Mouse (Mus musculus): ENCODE results near the gene Hps5. TPM values are rescaled to one million over a fixed set of nuclear protein-coding genes. Genes with fewer than 3 reads are reported as not detected.

Hps5 gene
- polyA plus RNA-seq (2015; fragmentation: Nextera tagmentation; extraction: Ambion mirVana): 12.7 and 13.7 TPM in 2 replicates

DNA sequence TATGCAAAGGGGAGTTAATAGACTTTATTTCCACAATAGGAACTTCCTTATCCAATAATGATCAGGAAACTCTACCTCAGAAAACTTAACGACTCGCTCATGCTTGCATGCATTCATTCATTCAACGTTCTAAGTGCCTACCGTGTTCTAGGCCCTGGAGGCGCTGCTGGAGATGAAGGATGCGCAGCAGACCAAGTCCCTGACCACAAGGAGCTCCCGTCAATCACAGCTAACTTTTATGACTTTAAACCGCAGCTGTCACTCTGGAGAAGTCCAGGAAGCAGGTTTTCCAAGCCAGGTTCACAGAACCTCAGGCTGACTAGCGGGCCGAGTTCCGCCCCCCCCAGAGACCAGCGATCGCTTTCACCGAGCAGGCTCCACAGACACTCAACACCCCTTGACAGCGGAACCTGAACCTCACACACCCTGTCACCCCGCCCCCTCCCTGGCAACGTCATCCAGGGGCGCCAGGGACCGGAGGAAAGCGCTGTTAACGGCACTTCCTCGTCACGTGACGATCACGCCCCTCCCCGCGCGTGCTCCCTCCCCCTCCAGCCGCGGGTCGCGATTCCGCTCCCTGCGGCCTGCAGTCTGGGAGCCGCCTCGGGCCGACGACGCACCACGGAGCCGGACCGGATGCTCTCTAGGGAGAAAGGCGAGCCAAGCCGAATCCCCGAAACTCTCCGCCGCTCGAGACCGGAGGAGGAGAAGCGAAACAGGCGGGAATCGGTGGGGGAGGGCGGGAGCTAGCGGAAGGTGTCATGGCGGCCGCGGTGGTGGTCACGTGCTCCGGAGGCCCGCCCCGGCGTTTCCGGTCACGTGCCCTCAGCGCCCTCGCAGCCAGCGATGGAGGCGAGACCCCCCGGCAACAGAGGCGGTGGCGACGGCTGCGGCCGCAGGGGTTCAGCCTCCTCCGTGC is at the start of gene Hps5, which contains the start of gene Gtf2h1:
TSS of gene Hps5 (minus strand) at position 778 of the 919 bp plus-strand sequence.
TSS of gene Gtf2h1 (plus strand) at position 817 of the 919 bp plus-strand sequence.
- Histone ChIP-seq H3K27ac (ENCODE audit: low read length) (peak within 1 kb of the TSS; percentile 86), H3K27me3 (replicated peaks; ENCODE audit: insufficient read depth, low read length) (no peaks in the 10 kb centered on the region), H3K36me3 (ENCODE audit: insufficient read depth, low read length) (peaks cover 2% of the 10 kb centered on the region; the same call in 1 of the 2 replicates), H3K9me3 (ENCODE audit: low read length) (no peaks in the 10 kb centered on the region), H3K4me1 (ENCODE audit: insufficient read depth, low read depth, low read length) (peaks cover 10% of the 10 kb centered on the region; the same call in 1 of the 2 replicates), H3K4me3 (ENCODE audit: low read depth, low read length) (peak within 1 kb of the TSS; percentile 87), H3K4me2 (replicated peaks; ENCODE audit: low read depth, low read length) (peak within 1 kb of the TSS; percentile 96), H3K9ac (replicated peaks; ENCODE audit: low read depth) (peak within 1 kb of the TSS; percentile 84)
- peak; percentile 97 for DNase-seq (ENCODE audit: low spot score)
- WGBS: 1% methylated on average over 45 of the region's 75 CpGs
- peak; percentile 99 for ATAC-seq
- TF ChIP-seq CTCF (IDR thresholded peaks at IDR 0.05) (peak; percentile 21), EP300 (IDR thresholded peaks at IDR 0.05) (no peak)

DNA sequence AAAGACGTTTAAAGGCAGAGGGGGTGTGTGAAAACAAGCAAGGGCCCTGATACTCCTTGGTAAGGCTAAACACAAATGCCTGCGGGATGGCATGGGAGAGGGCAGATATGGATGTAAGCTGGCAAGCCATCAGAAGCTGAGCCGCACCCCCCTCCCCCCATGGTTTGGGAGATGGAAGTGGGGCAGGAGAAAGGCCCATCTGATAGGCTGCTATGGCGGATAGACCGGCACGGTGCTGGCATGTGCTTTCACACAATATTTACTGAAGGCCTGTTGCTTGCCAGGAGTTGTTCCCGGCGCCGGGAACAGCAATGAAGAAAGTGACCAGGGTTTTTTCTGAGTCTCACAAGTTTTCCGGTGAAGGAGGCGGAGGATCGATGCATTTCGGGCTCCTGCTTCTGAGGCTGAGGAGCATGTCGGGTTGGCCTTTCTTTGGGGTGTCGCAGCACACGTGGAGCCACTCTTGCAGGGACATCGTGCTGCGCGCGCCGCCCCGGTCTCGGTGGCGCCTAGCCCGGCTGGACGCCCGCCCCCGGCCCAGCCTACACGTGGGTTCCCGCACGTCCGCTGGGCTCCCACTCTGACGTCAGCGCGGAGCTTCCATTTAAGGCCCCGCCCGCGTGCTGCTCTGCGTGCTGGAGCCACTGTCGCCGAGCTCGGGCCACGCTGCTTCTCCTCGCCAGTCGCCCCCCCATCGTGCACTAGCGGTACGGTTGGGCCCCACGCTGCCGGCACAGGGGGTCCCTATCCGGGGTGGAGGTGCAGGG is 49.5 kb upstream of the Hps5 start:
- Histone ChIP-seq H3K9me3 (ENCODE audit: low read length) (no peaks in the 10 kb centered on the region), H3K36me3 (ENCODE audit: insufficient read depth, low read length) (peaks cover 10% of the 10 kb centered on the region), H3K4me3 (ENCODE audit: low read depth, low read length) (peak overlapping the region; percentile 85), H3K4me2 (replicated peaks; ENCODE audit: low read depth, low read length) (peak overlapping the region; percentile 98), H3K27ac (ENCODE audit: low read length) (peak overlapping the region; percentile 96), H3K27me3 (replicated peaks; ENCODE audit: insufficient read depth, low read length) (no peaks in the 10 kb centered on the region), H3K9ac (replicated peaks; ENCODE audit: low read depth) (peak overlapping the region; percentile 87), H3K4me1 (ENCODE audit: insufficient read depth, low read depth, low read length) (peaks cover 23% of the 10 kb centered on the region; the same call in 1 of the 2 replicates)
- WGBS: under 1% methylated on average over 51 of the region's 51 CpGs
- peak; percentile 14; the same call in 1 of the 2 replicates for TF ChIP-seq CTCF (IDR thresholded peaks at IDR 0.05)
- TF ChIP-seq EP300 (IDR thresholded peaks at IDR 0.05): no peak
- DNase-seq (ENCODE audit: low spot score) (peak; percentile 96), ATAC-seq (peak; percentile 96)

DNA sequence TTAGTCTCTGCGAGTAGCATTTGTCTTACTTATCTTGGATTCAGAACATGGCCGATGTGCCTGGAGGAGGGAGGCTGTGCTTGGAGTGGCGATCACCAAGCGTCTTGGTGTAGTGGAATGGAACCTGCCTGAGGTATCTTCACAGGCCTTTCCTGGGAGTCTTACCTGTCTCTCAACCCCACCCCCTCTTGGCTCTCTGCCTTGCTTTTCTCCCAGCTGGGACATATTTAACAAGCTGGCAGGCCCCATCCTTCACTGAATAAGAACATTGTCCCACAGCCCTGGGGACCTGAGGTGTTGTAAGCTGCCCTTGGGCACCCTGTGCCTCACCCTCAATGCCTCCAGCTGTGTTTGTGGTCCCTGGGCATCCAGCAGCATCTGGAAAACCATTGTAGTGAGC is 47.7 kb upstream of the Hps5 start:
- Histone ChIP-seq H3K36me3 (ENCODE audit: insufficient read depth, low read length) (peaks cover 2% of the 10 kb centered on the region; the same call in 1 of the 2 replicates), H3K9ac (replicated peaks; ENCODE audit: low read depth) (no peak overlapping the region), H3K27ac (ENCODE audit: low read length) (no peak overlapping the region), H3K4me2 (replicated peaks; ENCODE audit: low read depth, low read length) (no peak overlapping the region), H3K4me3 (ENCODE audit: low read depth, low read length) (no peak overlapping the region), H3K4me1 (ENCODE audit: insufficient read depth, low read depth, low read length) (peaks cover 32% of the 10 kb centered on the region), H3K9me3 (ENCODE audit: low read length) (no peaks in the 10 kb centered on the region), H3K27me3 (replicated peaks; ENCODE audit: insufficient read depth, low read length) (no peaks in the 10 kb centered on the region)
- DNase-seq (ENCODE audit: low spot score) (no peak), ATAC-seq (no peak)
- TF ChIP-seq CTCF (IDR thresholded peaks at IDR 0.05): no peak
- no peak for TF ChIP-seq EP300 (IDR thresholded peaks at IDR 0.05)
- WGBS: 77% methylated on average over 4 of the region's 4 CpGs

DNA sequence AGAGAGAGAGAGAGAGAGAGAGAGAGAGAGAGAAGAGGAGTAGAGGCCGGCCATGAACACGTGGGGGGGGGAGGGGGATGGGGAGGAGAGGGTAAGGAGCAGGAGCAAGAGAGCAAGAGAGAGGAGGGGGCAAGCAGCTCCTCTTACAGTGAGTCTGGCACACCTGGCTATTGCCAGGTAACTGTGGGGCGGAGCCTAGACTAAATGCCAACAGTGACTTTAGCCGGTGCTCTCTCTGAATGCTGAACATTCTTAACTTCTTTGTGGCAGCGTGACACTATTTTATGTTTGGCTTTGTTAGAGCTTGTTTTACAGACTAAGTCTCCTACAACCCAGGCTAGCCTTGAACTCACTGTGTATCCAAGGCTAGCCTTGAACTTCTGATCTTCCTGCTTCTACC is 46.4 kb upstream of the Hps5 start:
- Histone ChIP-seq H3K4me2 (replicated peaks; ENCODE audit: low read depth, low read length) (no peak overlapping the region), H3K27ac (ENCODE audit: low read length) (no peak overlapping the region), H3K4me3 (ENCODE audit: low read depth, low read length) (no peak overlapping the region), H3K9me3 (ENCODE audit: low read length) (no peaks in the 10 kb centered on the region), H3K4me1 (ENCODE audit: insufficient read depth, low read depth, low read length) (peaks cover 36% of the 10 kb centered on the region), H3K36me3 (ENCODE audit: insufficient read depth, low read length) (no peaks in the 10 kb centered on the region), H3K27me3 (replicated peaks; ENCODE audit: insufficient read depth, low read length) (no peaks in the 10 kb centered on the region), H3K9ac (replicated peaks; ENCODE audit: low read depth) (no peak overlapping the region)
- no peak for DNase-seq (ENCODE audit: low spot score)
- no peak for TF ChIP-seq CTCF (IDR thresholded peaks at IDR 0.05)
- no peak for TF ChIP-seq EP300 (IDR thresholded peaks at IDR 0.05)
- WGBS: 38% methylated on average over 5 of the region's 5 CpGs
- no peak for ATAC-seq

DNA sequence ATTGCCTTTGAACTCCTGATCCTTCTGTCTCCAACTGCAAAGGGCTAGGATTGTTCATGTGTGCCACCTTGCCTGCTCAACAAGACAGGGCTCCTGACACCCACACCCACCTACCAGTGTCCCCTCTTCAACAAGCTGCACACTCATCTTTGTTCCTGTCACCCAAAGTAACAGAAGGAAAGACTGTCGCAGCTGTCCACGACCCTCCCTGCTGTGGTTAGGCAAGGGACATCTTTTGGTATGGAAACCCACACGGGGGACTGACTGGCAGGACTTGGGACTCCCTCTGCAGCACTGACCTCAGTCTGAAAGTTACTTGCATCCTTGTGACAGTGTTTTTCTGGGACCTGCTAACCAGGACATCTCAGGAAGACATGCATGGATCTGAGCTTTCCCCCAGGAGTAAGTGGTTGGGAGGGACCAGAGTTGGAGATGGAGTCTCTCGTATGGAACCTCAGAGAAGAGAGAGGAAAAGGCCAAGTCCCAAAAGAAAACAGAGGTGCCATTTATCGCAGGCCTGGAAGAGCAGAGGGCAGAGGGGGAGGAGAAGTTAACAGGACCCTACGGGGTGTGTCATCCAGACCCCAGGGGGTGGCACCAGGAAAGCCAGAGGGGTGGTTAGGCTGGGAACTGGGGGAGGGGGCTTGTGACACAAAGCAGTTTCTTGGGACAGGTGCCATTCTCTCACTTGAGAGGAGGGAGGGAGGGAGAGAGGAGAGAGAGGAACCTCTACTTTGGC is 45.1 kb upstream of the Hps5 start, which contains the start of gene Ldha:
TSS of gene Ldha (plus strand) at position 689 of the 739 bp plus-strand sequence.
- Histone ChIP-seq H3K4me3 (ENCODE audit: low read depth, low read length) (no peak within 1 kb of the TSS), H3K9me3 (ENCODE audit: low read length) (no peaks in the 10 kb centered on the region), H3K27me3 (replicated peaks; ENCODE audit: insufficient read depth, low read length) (no peaks in the 10 kb centered on the region), H3K9ac (replicated peaks; ENCODE audit: low read depth) (no peak within 1 kb of the TSS), H3K36me3 (ENCODE audit: insufficient read depth, low read length) (no peaks in the 10 kb centered on the region), H3K4me2 (replicated peaks; ENCODE audit: low read depth, low read length) (no peak within 1 kb of the TSS), H3K27ac (ENCODE audit: low read length) (peak within 1 kb of the TSS; percentile 87), H3K4me1 (ENCODE audit: insufficient read depth, low read depth, low read length) (peaks cover 32% of the 10 kb centered on the region)
- TF ChIP-seq EP300 (IDR thresholded peaks at IDR 0.05): no peak
- no peak for TF ChIP-seq CTCF (IDR thresholded peaks at IDR 0.05)
- no peak for ATAC-seq
- WGBS: 36% methylated on average over 6 of the region's 6 CpGs
- no peak for DNase-seq (ENCODE audit: low spot score)

All from lung, postnatal 0 days (tissue).